Mouse (Mus musculus): Measurements from ENCODE around the gene Nemp1. TPM values are rescaled to one million over a fixed set of nuclear protein-coding genes. Genes with fewer than 3 reads are reported as not detected.
A peak's percentile ranks its signal among the peaks of the same experiment; 100 is the strongest.
"Not testable (repeated sequence)": the region's sequence is repeated elsewhere in the genome, so short reads cannot be mapped to it uniquely, and the experiment has no call there.

Gene Nemp1
- total RNA-seq, 2 experiments from 2014 or later: 69.6 to 83.4 TPM

GRCm38 (mm10) chr10:127643553-127644238 lies 23.0 kb upstream of the Nemp1 start:
- ATAC-seq (replicated peaks; ENCODE audit: low FRiP score, poor library complexity, severe bottlenecking): peak; percentile 39; the same call in 1 of the 2 replicates

- no peak for ATAC-seq (replicated peaks; ENCODE audit: low FRiP score, poor library complexity, severe bottlenecking)
These were observed 20.9 kb upstream of the Nemp1 start for GRCm38 (mm10) chr10:127645791-127646190.

GRCm38 (mm10) chr10:127652906-127653638 lies 13.6 kb upstream of the Nemp1 start:
- ATAC-seq (replicated peaks; ENCODE audit: low FRiP score, poor library complexity, severe bottlenecking): peak; percentile 37; the same call in 1 of the 2 replicates

- ATAC-seq (replicated peaks; ENCODE audit: low FRiP score, poor library complexity, severe bottlenecking): no peak
These were observed 11.6 kb upstream of the Nemp1 start for GRCm38 (mm10) chr10:127654970-127655579.

GRCm38 (mm10) chr10:127657617-127658016 lies 9.1 kb upstream of the Nemp1 start:
- not testable (repeated sequence) for ATAC-seq (replicated peaks; ENCODE audit: low FRiP score, poor library complexity, severe bottlenecking)

- ATAC-seq (replicated peaks; ENCODE audit: low FRiP score, poor library complexity, severe bottlenecking): no peak
These were observed 8.6 kb upstream of the Nemp1 start for GRCm38 (mm10) chr10:127658076-127658475.

- ATAC-seq (replicated peaks; ENCODE audit: low FRiP score, poor library complexity, severe bottlenecking): no peak
These were observed 7.2 kb upstream of the Nemp1 start for GRCm38 (mm10) chr10:127659551-127659950.

- no peak for ATAC-seq (replicated peaks; ENCODE audit: low FRiP score, poor library complexity, severe bottlenecking)
These were observed 5.3 kb upstream of the Nemp1 start for GRCm38 (mm10) chr10:127661291-127661914.

GRCm38 (mm10) chr10:127661915-127662663 lies 4.6 kb upstream of the Nemp1 start:
- ATAC-seq (replicated peaks; ENCODE audit: low FRiP score, poor library complexity, severe bottlenecking): no peak

GRCm38 (mm10) chr10:127662666-127663253 lies 3.9 kb upstream of the Nemp1 start:
- 0 out of 2 replicates have a peak, but pooled peaks have one; percentile 33 for ATAC-seq (replicated peaks; ENCODE audit: low FRiP score, poor library complexity, severe bottlenecking)

GRCm38 (mm10) chr10:127663590-127663989 lies 3.1 kb upstream of the Nemp1 start:
- no peak for ATAC-seq (replicated peaks; ENCODE audit: low FRiP score, poor library complexity, severe bottlenecking)

- ATAC-seq (replicated peaks; ENCODE audit: low FRiP score, poor library complexity, severe bottlenecking): no peak
These were observed 2.5 kb upstream of the Nemp1 start for GRCm38 (mm10) chr10:127664166-127664565.

- ATAC-seq (replicated peaks; ENCODE audit: low FRiP score, poor library complexity, severe bottlenecking): no peak
These were observed 1.8 kb upstream of the Nemp1 start for GRCm38 (mm10) chr10:127664891-127665290.

GRCm38 (mm10) chr10:127665366-127666181 lies 1.1 kb upstream of the Nemp1 start:
- no peak for ATAC-seq (replicated peaks; ENCODE audit: low FRiP score, poor library complexity, severe bottlenecking)

- no peak for ATAC-seq (replicated peaks; ENCODE audit: low FRiP score, poor library complexity, severe bottlenecking)
These were observed 780 bp downstream of the Nemp1 start for GRCm38 (mm10) chr10:127667269-127668092.

- no peak for ATAC-seq (replicated peaks; ENCODE audit: low FRiP score, poor library complexity, severe bottlenecking)
These were observed 1.7 kb downstream of the Nemp1 start, which contains the start of gene Nab2 for GRCm38 (mm10) chr10:127668093-127669050. Nab2 (minus strand) TSS chr10:127668568.

Data from erythroid progenitor cell, adult 5-6 weeks (primary cell).